Mouse (Mus musculus) hindbrain, embryonic 14.5 days (tissue): ENCODE data around the gene Sord. TPM values are rescaled to one million over a fixed set of nuclear protein-coding genes. Genes with fewer than 3 reads are reported as not detected.

Experiments
- ATAC-seq: fragments of 200-750 bp; cut with Nextera tagmentation; 2 replicates; pipeline ENCODE4 v1.8.0; 2017; ENCODE audit warnings: moderate number of reproducible peaks, mild to moderate bottlenecking, moderate TSS enrichment, moderate library complexity; ENCODE audit not compliant: low FRiP score
- DNase-seq: peaks from one replicate; pipeline ENCODE4 v3.0.0-alpha.2; 2015; ENCODE audit warnings: low spot score
- H3K27ac ChIP-seq: fragments of 300-500 bp; sonication (generic); 2 replicates; pipeline ENCODE4 v1.5.1; 2014; ENCODE audit warnings: mild to moderate bottlenecking, moderate library complexity
- H3K27me3 ChIP-seq: fragments of 300-500 bp; sonication (generic); 2 replicates; pipeline ENCODE4 v1.6.1; 2014; ENCODE audit warnings: mild to moderate bottlenecking, low read length, mixed read lengths; ENCODE audit not compliant: control insufficient read depth, insufficient read depth
- H3K36me3 ChIP-seq: fragments of 300-500 bp; sonication (generic); replicated peaks from 2 replicates; pipeline ENCODE4 v1.6.1; 2014; ENCODE audit not compliant: control insufficient read depth, insufficient read depth
- H3K4me1 ChIP-seq: fragments of 300-500 bp; sonication (generic); replicated peaks from 2 replicates; pipeline ENCODE4 v1.6.1; 2014; ENCODE audit warnings: antibody characterized with exemption, low read length, mixed read lengths; ENCODE audit not compliant: control insufficient read depth, insufficient read depth
- H3K4me2 ChIP-seq: fragments of 300-500 bp; sonication (generic); replicated peaks from 2 replicates; pipeline ENCODE4 v1.6.1; 2014; ENCODE audit warnings: mild to moderate bottlenecking, moderate library complexity
- H3K4me3 ChIP-seq: fragments of 300-500 bp; sonication (generic); replicated peaks from 2 replicates; pipeline ENCODE4 v1.5.1; 2014; ENCODE audit warnings: mild to moderate bottlenecking, low read length
- H3K9ac ChIP-seq: fragments of 300-500 bp; sonication (generic); 2 replicates; pipeline ENCODE4 v1.6.1; 2014
- H3K9me3 ChIP-seq: fragments of 300-500 bp; sonication (generic); 2 replicates; pipeline ENCODE4 v1.6.1; 2016; ENCODE audit warnings: low read length; ENCODE audit not compliant: control insufficient read depth
- WGBS: fragments of 180-500 bp; shearing (Covaris S2); extraction: QIAGEN DNeasy Blood & Tissue Kit; methylation state at CpG from one replicate; pipeline ENCODE4 v1.1.7; 2014; 5-methylcytosine and 5-hydroxymethylcytosine counted together
- polyA plus RNA-seq: library from polyadenylated mRNA; unstranded; fragments of >200 nt; fragmentation: Nextera tagmentation; extraction: Ambion mirVana; gene quantifications from 2 replicates; pipeline ENCODE4 v1.2.1, GENCODE M21; 2014

Sord gene
- polyA plus RNA-seq, 1 experiment from 2014 or later: 25.6 TPM

DNA sequence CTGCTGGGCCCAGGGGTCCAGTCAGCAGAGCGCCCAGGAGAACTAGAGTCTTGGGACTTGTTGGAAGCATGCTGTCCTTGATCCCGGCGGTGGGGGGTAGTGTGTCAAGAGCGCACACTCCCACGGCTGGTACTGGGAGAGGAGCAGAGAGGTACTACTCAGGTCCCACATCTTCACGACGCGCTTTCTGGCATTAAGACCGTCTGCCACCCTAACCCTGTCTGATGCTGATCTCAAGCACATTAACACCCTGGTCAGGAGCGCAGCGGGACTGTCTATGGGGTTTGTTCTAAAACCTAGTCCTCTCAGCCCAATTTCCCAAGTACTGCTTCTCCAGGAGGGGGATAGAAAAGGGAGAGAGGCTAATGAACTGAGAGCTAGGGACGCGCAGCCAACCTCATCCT lies 63.5 kb downstream of the Sord start, which contains the start of gene Duox2:
Gene Duox2, minus strand, starts transcription at position 354 of the 404 bp plus-strand sequence.
- WGBS: 3% methylated on average over 13 of the region's 13 CpGs
- no peak within 1 kb of the TSS for H3K9ac ChIP-seq

DNA sequence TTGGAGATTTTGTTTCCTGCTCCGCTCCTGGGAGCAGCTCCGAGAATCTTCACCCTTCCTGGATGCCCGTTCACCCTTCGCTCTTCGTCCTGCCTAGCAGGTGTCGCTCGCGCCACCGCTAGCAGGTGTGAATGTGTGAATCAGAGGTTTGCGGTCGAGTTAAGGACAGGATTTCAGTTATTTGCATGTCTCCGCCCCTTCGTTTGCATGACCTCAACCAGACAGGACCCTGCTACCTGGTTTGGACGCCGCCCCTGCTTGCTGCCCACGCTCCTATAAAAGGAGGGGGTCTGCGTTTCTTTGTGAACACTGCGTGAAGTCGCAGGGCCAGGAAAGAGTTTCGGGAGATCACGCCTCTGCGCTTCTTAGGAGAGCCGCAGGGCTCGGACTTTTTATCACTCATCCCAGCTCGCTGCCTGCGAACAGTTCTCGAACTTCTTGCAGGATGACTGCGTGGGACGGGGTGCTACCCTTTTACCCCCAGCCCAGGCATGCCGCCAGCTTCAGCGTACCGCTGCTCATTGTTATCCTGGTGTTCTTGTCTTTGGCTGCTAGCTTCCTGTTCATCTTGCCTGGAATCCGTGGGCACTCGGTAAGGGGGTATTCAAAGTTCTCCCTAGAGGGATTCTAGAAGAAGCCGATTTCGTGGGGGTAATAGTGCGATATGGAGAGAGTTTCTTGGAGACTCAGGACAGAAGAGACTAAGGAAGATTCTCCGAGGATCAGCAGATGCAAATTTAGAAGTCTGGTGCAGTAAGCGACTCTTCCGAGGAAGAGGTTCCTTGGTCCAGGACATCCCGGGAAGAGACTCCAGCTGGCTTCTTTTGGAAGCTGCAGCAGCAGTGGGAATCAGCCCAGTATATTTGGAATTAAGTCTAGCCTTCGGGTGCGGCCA lies 64.3 kb downstream of the Sord start, which contains the start of gene Duoxa2:
Gene Duoxa2, plus strand, starts transcription at position 305 of the 895 bp plus-strand sequence.
- ATAC-seq (no peak), DNase-seq (no peak)
- H3K27ac ChIP-seq: no peak within 1 kb of the TSS
- whole genome bisulfite sequencing: 1% methylated on average over 43 of the region's 43 CpGs
- peaks cover 94% of the 10 kb centered on the region for H3K27me3 ChIP-seq
- no peaks in the 10 kb centered on the region for H3K36me3 ChIP-seq
- H3K4me1 ChIP-seq: peaks cover 33% of the 10 kb centered on the region
- peak within 1 kb of the TSS; percentile 22 for H3K4me3 ChIP-seq
- H3K9ac ChIP-seq: no peak within 1 kb of the TSS
- H3K9me3 ChIP-seq: no peaks in the 10 kb centered on the region
- peak within 1 kb of the TSS; percentile 46 for H3K4me2 ChIP-seq

More for the DNA sequence above, 63.5 kb downstream of the Sord start, which contains the start of gene Duox2:
- H3K27ac ChIP-seq: no peak within 1 kb of the TSS
- H3K4me1 ChIP-seq: peaks cover 33% of the 10 kb centered on the region
- no peak for ATAC-seq
- peak within 1 kb of the TSS; percentile 22 for H3K4me3 ChIP-seq
- H3K4me2 ChIP-seq: peak within 1 kb of the TSS; percentile 46
- peaks cover 94% of the 10 kb centered on the region for H3K27me3 ChIP-seq
- no peaks in the 10 kb centered on the region for H3K9me3 ChIP-seq
- DNase-seq: no peak
- H3K36me3 ChIP-seq: no peaks in the 10 kb centered on the region

DNA sequence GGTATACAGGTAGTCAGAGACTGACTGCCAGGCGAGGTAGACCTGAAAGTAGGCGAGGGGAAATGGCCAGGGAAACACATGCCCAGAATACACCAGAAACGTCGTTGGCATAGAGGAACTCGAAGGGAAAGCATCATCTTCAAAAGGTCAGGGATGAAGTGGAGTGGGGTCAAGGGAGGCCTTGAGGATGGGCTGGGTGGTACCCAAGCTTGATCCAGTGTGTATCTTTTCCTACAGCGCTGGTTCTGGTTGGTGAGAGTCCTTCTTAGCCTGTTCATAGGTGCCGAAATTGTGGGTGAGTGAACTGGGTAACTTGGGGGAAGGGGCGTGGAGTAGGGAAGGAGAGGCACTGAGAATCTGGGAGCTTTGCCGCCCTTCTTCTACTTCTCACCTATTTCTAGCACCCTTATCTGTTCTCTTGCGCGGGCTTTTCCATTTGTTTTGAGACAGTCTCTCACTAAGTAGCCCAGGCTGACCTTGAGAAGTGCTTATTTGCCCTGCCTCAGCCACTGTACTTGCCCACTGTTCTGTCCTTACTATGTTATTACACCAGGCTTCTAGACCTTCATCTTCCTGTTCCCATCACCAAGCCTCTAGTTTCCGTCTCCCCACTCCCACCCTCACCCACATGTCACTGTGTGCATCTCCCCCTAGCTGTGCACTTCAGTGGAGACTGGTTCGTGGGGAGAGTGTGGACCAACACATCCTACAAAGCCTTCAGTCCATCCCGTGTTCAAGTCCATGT lies 65.5 kb downstream of the Sord start:
- Histone ChIP-seq H3K4me1 (peaks cover 33% of the 10 kb centered on the region), H3K9me3 (no peaks in the 10 kb centered on the region), H3K27ac (no peak overlapping the region), H3K4me3 (no peak overlapping the region), H3K9ac (no peak overlapping the region), H3K36me3 (no peaks in the 10 kb centered on the region), H3K27me3 (peaks cover 93% of the 10 kb centered on the region), H3K4me2 (no peak overlapping the region)
- ATAC-seq (no peak), DNase-seq (no peak)
- 10% methylated on average over 14 of the region's 14 CpGs for WGBS

DNA sequence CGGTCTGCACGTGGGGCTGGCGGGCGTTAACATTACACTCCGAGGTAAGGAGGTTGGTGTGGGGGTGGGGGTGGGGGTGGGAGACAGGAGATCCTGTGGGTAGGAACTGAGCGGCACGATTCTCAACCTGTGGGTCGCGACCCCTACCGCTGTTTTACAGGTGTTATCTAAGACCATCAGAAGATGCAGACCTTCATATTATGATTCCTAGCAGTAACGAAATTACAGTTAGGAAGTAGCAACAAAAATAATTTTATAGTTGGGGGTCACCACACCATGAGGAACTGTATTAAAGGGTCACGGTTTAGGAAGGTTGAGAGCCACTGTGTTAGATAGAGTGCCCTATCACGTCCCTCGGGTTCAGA lies 66.1 kb downstream of the Sord start:
- Histone ChIP-seq H3K4me3 (peak overlapping the region; percentile 42), H3K4me2 (peak overlapping the region; percentile 89), H3K4me1 (peaks cover 33% of the 10 kb centered on the region), H3K36me3 (no peaks in the 10 kb centered on the region), H3K27me3 (peaks cover 89% of the 10 kb centered on the region), H3K27ac (no peak overlapping the region), H3K9ac (no peak overlapping the region), H3K9me3 (no peaks in the 10 kb centered on the region)
- 4% methylated on average over 14 of the region's 14 CpGs for WGBS
- no peak for ATAC-seq
- DNase-seq: no peak

DNA sequence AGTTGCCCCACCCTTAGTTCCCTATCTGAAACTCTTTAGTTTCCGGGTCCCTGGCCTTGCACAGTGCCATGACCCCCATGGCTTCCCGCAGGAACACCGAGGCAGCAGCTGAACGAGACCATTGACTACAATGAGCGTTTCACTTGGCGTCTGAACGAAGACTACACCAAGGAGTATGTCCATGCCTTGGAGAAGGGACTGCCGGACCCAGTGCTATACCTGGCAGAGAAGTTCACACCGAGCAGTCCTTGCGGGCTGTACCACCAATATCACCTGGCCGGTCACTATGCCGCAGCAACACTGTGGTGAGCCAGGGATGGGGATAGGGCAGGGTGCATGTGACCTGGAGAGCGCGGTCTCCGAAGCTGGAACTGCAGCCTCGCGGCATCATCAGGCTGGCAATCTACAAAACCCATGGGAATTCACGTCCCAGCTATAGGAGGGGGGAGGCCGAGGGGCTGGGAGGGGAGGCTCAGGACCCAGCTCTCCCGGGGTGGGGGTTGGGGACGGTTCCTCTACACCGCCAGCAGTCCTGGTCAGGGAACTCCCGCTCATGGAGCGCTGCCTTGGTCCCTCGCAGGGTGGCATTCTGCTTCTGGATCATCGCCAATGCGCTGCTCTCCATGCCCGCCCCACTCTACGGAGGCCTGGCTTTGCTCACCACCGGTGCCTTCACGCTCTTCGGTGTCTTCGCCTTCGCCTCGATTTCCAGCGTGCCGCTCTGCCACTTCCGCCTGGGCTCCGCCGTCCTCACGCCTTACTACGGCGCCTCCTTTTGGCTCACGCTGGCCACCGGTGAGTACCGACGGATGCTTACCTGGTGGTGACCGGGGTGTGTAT lies 66.8 kb downstream of the Sord start:
- H3K4me2 ChIP-seq: peak overlapping the region; percentile 89

DNA sequence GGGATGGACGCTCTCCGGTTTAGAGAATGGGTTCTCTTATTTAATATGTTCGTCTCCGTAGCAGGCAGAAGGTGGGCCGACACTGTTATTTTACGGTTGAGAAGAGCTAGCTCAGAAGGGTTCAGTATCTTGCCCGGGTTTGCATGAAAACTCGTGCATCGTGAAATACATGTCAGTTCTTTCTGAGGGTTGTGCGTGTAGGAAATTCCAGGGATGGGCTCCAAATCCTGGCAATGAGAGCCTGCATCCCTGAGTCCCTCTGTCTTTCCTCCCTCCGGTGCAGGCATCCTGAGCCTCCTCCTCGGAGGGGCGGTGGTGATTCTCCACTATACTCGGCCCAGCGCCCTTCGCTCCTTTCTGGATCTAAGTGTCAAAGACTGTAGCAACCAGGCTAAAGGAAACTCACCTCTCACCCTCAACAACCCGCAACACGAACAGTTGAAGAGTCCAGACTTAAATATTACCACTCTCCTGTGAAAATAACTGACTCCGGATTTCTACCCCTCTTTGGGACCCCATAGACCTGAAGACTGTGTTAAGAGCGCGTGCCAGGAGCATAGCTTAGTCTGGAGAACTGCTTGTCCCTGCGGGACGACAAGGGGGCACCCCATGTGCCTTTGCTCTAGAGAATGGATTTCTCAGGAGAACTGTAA lies 67.5 kb downstream of the Sord start:
- ATAC-seq (no peak), DNase-seq (no peak)
- 6% methylated on average over 23 of the region's 23 CpGs for whole genome bisulfite sequencing
- H3K9ac ChIP-seq: peak overlapping the region; percentile 47
- no peaks in the 10 kb centered on the region for H3K9me3 ChIP-seq
- H3K4me2 ChIP-seq: peak overlapping the region; percentile 89
- no peaks in the 10 kb centered on the region for H3K36me3 ChIP-seq
- peaks cover 33% of the 10 kb centered on the region for H3K4me1 ChIP-seq
- H3K27me3 ChIP-seq: peaks cover 88% of the 10 kb centered on the region
- no peak overlapping the region for H3K27ac ChIP-seq
- peak overlapping the region; percentile 42 for H3K4me3 ChIP-seq

More for the DNA sequence above, 66.8 kb downstream of the Sord start:
- DNase-seq (peak; percentile 46), ATAC-seq (peak; percentile 46)
- Histone ChIP-seq H3K36me3 (no peaks in the 10 kb centered on the region), H3K9ac (peak overlapping the region; percentile 47), H3K27me3 (peaks cover 91% of the 10 kb centered on the region), H3K9me3 (no peaks in the 10 kb centered on the region), H3K27ac (no peak overlapping the region), H3K4me1 (peaks cover 33% of the 10 kb centered on the region), H3K4me3 (peak overlapping the region; percentile 42)
- WGBS: under 1% methylated on average over 48 of the region's 48 CpGs

DNA sequence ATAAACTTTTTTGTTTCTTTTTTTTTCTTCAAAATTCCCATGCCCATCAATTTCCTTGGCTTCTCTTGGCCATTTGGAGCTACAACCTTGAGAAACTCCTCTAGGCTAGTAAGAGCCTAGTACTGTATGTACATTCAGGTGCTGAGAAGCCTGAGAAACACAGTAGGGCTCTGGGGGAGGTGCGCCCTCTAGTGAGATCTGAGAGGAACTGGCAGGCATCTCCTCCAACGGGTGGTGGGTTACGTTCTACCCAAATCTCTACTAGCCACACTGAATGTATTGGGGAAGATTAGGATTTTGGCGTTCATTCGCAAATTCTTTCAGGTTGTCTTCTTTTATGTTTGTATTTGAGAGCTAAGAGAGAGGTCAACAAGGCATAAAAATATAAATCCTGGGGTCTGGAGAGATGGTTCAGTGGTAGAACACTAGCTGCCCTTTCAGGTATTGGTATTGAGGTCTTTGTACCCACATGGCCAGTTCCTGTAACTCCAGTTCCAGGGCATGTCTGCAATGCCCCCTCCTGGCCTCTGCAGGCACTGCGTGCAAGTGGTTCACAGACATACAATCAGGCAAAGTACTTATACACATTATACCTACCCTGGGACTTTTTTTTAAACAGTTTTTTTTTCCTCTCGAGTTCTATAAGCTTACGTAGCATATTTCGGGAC lies 68.2 kb downstream of the Sord start:
- Histone ChIP-seq H3K9ac (no peak overlapping the region), H3K36me3 (no peaks in the 10 kb centered on the region), H3K4me1 (peaks cover 27% of the 10 kb centered on the region), H3K4me2 (peak overlapping the region; percentile 89), H3K27me3 (peaks cover 81% of the 10 kb centered on the region), H3K4me3 (no peak overlapping the region), H3K9me3 (no peaks in the 10 kb centered on the region), H3K27ac (no peak overlapping the region)
- DNase-seq: peak; percentile 80
- 13% methylated on average over 9 of the region's 9 CpGs for WGBS
- peak; percentile 59; the same call in 1 of the 2 replicates for ATAC-seq

DNA sequence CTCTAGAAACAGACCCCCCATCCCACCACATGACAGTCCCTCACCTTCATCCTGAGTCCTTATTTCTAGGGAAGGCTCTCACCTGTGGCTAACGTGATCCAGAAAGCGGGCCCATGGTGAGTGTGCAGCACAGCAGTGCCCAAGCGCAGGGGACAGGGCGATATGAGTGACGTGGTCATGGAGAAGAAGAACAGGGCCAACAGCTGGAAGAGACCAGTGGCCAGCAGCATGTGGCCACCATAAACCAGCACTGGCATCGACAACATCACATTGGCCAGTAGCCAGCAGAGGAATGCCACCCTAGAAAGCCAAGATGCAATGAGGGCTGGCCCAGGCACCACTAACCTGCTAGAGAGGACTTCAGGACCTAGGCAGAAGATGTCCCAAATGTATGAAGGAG lies 70.0 kb downstream of the Sord start:
- DNase-seq (no peak), ATAC-seq (no peak)
- H3K4me2 ChIP-seq: no peak overlapping the region
- WGBS: 89% methylated on average over 6 of the region's 6 CpGs
- no peaks in the 10 kb centered on the region for H3K36me3 ChIP-seq
- H3K9me3 ChIP-seq: no peaks in the 10 kb centered on the region
- H3K9ac ChIP-seq: no peak overlapping the region
- peaks cover 13% of the 10 kb centered on the region; the same call in 1 of the 2 replicates for H3K4me1 ChIP-seq
- no peak overlapping the region for H3K4me3 ChIP-seq
- peaks cover 63% of the 10 kb centered on the region for H3K27me3 ChIP-seq
- no peak overlapping the region for H3K27ac ChIP-seq
